Mouse (Mus musculus): ENCODE measurements around the gene Klf2.

Gene Klf2

GRCm38 (mm10) chr8:72333429-72334143 is 14.8 kb downstream of the Klf2 start:
- DNase-seq (ENCODE audit: low spot score): no peak

DNA sequence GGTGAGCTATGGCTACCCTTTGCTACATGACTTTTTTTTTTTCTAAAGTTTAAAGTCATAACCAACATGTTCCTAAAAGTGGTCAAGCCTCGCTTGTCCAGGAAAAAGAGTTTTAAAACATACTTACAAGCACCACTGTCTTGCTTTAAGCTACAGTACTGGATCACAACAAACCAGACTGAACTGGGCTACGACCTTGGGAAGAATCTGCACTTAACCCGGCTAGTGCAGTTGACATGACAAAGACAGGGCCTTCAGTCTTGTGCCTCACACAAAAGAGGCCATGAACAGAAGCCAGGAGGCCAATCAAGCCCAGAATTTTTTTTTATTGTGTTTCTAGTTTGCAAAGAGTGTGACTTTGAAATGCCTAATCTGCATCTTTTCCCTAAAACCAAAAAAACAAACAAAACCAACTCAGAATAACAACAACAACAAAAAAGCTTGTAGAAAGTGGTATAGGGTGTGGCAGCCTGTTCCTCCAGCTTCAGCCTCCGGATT is 15.4 kb downstream of the Klf2 start:
- no peak for DNase-seq (ENCODE audit: low spot score)

DNA sequence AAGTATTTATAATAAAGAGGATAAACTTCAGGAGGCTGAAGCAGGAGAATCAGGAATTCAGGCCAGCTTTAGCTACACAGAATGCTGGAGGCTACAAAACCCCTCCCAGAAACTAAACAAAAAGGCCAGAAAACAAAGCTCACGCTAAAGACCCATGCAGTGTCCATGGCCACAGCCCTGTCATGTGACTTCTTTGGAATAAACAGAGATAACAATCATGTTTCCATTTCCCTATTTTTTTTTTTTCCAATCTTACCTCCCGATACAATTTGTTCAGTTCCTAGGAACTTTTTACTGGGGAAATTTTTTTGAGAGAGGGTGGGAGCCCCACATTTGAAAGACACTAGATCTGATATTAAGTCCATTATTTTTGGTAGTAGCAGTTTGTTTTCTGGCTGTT is 17.4 kb downstream of the Klf2 start:
- no peak for DNase-seq (ENCODE audit: low spot score)

GRCm38 (mm10) chr8:72337034-72337433 is 18.2 kb downstream of the Klf2 start:
- DNase-seq (ENCODE audit: low spot score): no peak

GRCm38 (mm10) chr8:72342556-72343300 is 23.9 kb downstream of the Klf2 start:
- no peak for DNase-seq (ENCODE audit: low spot score)

DNA sequence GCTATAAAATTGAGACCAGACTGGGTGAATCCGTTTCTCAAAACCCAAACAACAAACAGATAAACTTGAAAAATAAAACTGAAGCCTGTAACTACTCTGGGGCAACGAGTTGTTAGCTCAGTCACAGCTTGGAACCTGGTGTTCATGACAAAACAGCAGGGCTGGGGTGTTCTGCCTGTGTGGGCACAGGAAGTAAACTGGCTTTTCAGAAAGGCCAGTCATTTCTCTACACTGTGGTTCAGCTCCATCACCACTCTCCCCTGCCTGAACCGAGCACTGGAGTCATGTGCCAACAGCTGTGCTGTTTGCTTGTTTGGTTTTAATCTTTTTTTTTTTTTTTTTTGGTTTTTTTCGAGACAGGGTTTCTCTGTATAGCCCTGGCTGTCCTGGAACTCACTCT is 24.9 kb downstream of the Klf2 start:
- DNase-seq (ENCODE audit: low spot score): no peak

DNA sequence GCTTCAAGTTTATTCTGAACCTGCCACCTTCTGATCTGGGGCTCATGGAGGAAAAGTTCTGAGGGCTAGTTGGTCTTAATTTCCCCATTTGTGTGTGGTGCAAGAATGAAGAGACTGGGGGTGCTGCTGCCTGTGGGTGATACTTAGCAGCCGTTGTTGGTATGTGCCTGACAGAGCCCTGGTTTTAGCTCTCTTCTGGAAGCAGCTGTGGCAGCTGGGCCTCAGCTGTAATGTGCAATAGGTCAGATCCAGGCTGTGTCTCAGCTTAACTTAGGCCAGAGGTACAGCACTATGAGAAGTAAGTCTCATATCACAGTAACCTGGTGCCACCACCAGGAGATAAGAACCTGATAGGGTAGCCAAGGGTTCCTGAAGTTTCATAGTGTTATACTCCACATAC is 28.7 kb downstream of the Klf2 start:
- DNase-seq (ENCODE audit: low spot score): no peak

GRCm38 (mm10) chr8:72348114-72348513 is 29.3 kb downstream of the Klf2 start:
- no peak for DNase-seq (ENCODE audit: low spot score)

DNA sequence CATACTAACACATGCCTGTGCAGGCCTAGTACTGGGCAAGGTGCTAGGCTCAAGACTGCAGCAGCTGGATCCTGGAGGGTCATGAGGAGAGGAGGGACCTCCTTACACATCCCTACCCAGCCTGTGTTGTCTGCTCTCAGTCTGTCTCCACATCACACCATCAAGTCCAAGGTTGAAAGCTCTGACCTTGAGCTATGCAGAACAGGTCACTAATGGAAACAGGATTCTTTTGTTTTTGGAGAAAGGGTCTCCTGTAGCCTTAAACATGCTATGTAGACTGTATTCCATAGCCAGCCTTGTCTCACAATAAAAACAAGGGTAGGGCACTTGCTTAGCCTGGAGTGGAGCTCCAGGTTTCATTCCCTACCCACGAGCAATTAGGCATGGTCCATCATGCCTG is 30.1 kb downstream of the Klf2 start:
- DNase-seq (ENCODE audit: low spot score): no peak

GRCm38 (mm10) chr8:72349838-72350237 is 31.0 kb downstream of the Klf2 start:
- DNase-seq (ENCODE audit: low spot score): no peak

DNA sequence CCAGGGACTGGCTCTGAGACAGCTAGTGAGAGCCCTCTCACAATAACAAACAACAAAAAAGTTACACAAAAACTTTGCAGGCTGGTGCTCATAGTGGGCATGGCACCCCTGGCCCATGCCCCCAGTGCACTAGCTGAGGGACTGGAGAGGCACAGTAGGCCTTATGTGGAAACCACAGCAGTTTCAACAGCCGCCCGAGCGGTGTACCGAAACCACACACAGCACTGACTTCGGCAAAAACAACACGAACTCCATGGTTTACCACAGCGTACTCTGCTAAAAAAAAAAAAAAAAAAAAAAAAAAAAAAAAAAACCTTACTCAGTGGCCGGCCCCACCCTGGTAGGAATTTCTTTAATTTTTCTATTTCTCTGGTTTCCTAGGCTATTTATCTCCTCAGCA is 31.9 kb downstream of the Klf2 start:
- no peak for DNase-seq (ENCODE audit: low spot score)

- DNase-seq (ENCODE audit: low spot score): no peak
These were observed 32.7 kb downstream of the Klf2 start for GRCm38 (mm10) chr8:72351405-72352005.

DNA sequence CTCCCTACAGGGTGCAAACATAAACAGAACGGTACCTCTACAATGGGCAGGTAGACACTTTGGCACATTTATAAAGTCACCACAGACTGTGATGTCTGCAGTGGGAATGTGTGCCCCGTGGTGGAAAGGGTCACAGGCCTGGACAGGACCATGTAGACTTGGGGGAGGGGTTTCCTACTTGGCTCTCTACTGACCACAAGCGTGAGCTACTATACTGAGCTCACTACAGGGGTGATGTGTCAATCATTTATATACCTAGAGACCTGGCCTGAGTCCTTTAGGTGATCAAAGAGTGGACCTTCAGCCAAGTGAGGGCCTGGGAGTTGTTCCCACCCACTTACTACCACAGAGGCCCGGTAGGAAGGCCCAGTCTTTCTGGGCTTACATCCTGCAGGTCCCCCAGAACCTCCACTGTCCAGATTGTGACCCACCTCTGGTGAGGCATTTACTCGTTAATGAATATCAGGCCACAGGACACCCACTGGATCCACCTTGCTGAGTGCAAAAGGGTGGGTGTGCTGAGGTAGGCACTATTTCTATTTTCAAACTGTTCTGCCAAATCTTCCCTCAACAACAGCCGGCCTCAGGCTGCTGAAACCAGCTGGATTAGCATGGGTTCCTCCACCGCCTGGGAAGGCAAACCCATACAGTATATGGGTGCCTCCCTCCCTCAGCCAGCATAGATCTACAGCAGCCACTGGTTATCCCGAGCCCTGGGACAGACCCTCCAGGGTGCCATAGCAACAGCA is 34.3 kb downstream of the Klf2 start:
- no peak for DNase-seq (ENCODE audit: low spot score)

DNA sequence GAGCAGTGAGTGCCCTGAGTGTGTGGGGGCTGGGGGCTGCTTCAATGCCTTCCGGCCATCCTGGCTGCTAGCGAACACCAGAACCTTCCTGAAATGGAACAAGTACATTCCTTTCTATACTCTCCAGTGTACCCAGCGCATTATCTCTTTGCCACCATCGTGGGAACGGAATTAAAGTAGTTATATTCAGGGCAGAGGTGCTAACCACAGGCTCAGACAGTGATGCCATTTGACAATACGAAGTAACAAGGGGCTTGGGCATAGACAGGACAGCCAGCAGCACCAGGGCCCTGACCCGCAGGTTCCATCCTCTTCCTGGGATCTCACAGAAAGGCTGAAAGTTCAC is 34.8 kb downstream of the Klf2 start:
- DNase-seq (ENCODE audit: low spot score): no peak

GRCm38 (mm10) chr8:72354272-72354671 is 35.4 kb downstream of the Klf2 start:
- no peak for DNase-seq (ENCODE audit: low spot score)

DNA sequence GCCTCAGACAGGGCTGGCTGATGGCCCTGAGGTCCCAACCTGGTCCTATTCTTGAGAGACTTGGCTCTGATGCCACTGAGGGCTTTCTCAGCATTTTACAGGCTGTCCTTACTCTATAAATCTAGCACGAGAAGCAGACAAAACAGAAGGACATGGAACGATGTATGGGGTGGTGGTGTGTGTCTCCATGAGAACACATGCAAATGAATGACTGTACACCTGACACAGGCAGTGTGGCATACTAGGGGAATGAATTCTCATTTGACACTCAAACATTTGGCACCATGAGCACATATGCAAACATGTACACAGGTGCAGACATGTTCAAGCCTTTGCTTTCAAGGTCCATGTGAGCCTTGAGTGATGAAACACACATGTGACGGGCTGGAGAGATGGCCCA is 37.8 kb downstream of the Klf2 start:
- DNase-seq (ENCODE audit: low spot score): no peak

GRCm38 (mm10) chr8:72360162-72360561 is 41.3 kb downstream of the Klf2 start:
- DNase-seq (ENCODE audit: low spot score): no peak

DNA sequence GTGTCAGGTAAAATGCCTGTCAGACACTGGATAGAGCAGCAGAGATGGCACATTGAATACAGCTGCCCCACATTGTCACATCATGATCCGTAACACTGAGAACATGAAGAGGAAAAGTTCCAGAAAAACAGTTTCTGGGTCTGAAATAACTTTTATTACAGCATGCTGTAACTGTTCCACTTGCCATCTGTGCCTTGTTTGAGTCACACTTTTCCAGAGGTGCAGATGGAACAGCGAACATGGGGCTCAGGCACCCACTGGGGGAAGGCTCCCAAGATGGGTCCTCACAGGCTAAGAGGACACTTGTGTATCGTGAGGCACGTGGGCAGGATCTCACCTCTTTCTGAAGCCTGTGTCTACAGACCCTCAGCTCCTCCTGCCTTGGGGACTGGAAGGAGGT is 43.9 kb downstream of the Klf2 start:
- no peak for DNase-seq (ENCODE audit: low spot score)

DNA sequence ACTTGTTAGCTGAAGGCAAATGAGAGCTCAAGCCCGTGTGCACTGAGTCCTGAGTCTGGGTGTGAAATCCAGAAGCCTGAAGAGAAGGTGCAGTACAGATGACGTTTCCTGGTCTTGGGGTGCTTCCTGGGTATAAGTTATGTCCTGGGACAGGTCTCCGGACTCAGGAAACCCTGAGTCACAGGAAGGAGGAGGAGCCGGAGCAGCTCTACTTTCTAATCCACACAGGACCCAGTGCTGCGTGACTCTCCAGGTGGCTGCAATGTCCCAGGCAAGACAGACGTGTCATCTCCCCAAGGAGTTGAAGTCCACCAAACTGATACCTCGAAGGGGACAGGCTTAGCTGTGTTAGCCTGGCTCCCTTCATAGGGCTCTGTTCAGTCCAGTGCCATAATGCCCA is 44.6 kb downstream of the Klf2 start:
- no peak for DNase-seq (ENCODE audit: low spot score)

- no peak for DNase-seq (ENCODE audit: low spot score)
These were observed 46.2 kb downstream of the Klf2 start for GRCm38 (mm10) chr8:72365016-72365415.

DNA sequence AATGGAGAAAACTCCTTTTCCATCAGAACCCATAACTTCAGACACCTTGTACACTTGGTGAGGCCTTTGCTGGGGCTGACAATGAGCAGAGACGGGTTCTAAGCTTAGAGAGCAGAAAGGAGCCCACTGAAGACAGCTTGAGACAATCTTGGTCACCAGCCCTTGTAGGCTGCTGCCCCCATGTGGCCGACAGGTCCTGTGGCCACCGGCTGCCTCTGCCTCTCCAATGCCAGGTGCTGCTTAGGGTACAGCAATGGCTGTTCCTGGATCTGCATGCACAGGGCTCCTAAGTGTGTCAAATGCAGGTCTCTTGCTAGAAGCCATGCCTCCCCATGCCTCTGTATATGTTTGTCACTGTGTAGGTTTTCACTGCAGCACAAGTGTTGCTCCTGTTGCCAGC is 47.0 kb downstream of the Klf2 start:
- DNase-seq (ENCODE audit: low spot score): peak; percentile 28

DNA sequence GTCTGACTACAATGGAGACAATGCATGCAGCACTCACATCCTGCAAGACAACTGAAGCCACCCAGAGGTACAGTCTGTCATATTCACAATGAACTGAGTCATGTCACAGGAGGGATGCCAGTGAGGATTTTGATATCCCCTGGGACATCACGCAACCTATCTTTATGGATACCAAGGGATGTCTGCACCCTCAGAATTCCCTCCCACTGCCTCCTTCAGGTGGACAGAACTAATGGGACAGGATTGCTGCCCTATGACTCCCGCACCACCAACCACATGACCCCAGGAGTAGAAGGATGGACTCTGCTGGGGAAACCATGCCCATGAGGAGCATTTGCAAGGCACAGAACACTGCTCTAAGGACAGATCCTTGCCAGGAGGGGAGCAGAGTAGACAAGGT is 47.6 kb downstream of the Klf2 start:
- DNase-seq (ENCODE audit: low spot score): no peak

Measured in urinary bladder, postnatal 10 days (tissue).